Mouse (Mus musculus): ENCODE data around the gene Gm9044. TPM values are rescaled to one million over a fixed set of nuclear protein-coding genes. Genes with fewer than 3 reads are reported as not detected.
"Not testable (repeated sequence)": the region's sequence is repeated elsewhere in the genome, so short reads cannot be mapped to it uniquely, and the experiment has no call there.

Gm9044 gene
- polyA plus RNA-seq, 2 experiments, result not detected

DNA sequence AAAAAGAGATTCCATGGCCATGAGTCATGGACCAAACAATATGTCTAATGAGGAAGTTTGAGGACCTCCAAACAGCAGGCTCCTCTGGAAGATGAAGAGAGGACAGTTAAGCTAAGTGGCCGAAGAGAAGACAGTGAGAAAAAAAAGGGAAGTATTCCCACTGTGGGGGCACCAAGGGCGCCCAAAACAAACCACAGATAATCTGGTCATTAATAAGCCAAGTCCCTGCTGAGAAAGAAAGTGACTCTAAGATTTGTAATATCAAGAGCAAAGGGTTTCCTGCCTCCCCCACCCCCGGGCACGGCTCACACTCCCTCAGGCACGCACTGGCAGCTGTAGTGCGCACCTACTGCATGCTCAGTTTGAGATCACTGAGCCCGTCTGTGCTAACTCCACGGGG is 13.2 kb downstream of the Gm9044 start:
- no peaks in the 10 kb centered on the region for H3K27me3 ChIP-seq (ENCODE audit: control insufficient read depth, insufficient read depth, low read length)
- H3K36me3 ChIP-seq (replicated peaks; ENCODE audit: control insufficient read depth, insufficient read depth, low read depth), result no peaks in the 10 kb centered on the region
- no peaks in the 10 kb centered on the region for H3K4me1 ChIP-seq (replicated peaks; ENCODE audit: control insufficient read depth in 2 of 2, insufficient read depth in 2 of 2, low read length in 1 of 2)
- no peak overlapping the region for H3K9ac ChIP-seq (replicated peaks)
- TF ChIP-seq CTCF (IDR thresholded peaks at IDR 0.05; ENCODE audit: low read depth) (no peak), EP300 (IDR thresholded peaks at IDR 0.05; ENCODE audit: low read depth) (no peak)
- DNase-seq (ENCODE audit: low read depth in 3 of 3, low spot score in 3 of 3), result no peak
- no peak overlapping the region for H3K4me2 ChIP-seq (ENCODE audit: low read depth)
- H3K27ac ChIP-seq, result no peak overlapping the region
- ATAC-seq (ENCODE audit: insufficient read depth), result no peak
- H3K4me3 ChIP-seq (ENCODE audit: insufficient read depth in 1 of 2, low read depth in 2 of 2, low read length in 2 of 2), result no peak overlapping the region
- H3K9me3 ChIP-seq (ENCODE audit: control insufficient read depth, low read length), result no peaks in the 10 kb centered on the region
- 22% methylated on average over 8 of the region's 8 CpGs for WGBS (ENCODE audit: insufficient replicate concordance)

DNA sequence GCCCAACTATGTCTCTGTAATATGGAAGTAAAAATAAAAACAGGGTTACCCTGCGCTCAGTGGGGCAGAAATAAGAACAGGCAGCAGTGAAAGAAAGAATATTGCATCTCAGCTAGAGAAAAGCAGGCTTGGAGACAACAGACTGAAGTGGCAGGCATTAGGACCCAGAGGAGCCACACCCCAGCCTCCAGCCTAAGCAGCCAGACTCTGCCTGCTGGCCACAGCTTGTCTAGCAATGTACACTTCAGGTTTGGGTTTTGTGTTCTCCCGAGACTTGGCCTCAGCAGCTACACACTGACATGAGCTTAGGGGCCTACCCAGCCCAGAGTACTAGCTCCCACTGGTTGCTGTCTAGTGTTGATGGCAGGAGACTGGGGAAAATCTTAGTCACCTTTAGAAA is 30.1 kb downstream of the Gm9044 start:
- not testable (repeated sequence) for H3K4me1 ChIP-seq (replicated peaks; ENCODE audit: control insufficient read depth in 2 of 2, insufficient read depth in 2 of 2, low read length in 1 of 2); H3K27me3 ChIP-seq (ENCODE audit: control insufficient read depth, insufficient read depth, low read length); H3K9me3 ChIP-seq (ENCODE audit: control insufficient read depth, low read length); H3K4me2 ChIP-seq (ENCODE audit: low read depth); H3K27ac ChIP-seq; H3K36me3 ChIP-seq (replicated peaks; ENCODE audit: control insufficient read depth, insufficient read depth, low read depth); DNase-seq (ENCODE audit: low read depth in 3 of 3, low spot score in 3 of 3); ATAC-seq (ENCODE audit: insufficient read depth); H3K9ac ChIP-seq (replicated peaks); H3K4me3 ChIP-seq (ENCODE audit: insufficient read depth in 1 of 2, low read depth in 2 of 2, low read length in 2 of 2)
- WGBS (ENCODE audit: insufficient replicate concordance), result 21% methylated on average over 2 of the region's 2 CpGs

DNA sequence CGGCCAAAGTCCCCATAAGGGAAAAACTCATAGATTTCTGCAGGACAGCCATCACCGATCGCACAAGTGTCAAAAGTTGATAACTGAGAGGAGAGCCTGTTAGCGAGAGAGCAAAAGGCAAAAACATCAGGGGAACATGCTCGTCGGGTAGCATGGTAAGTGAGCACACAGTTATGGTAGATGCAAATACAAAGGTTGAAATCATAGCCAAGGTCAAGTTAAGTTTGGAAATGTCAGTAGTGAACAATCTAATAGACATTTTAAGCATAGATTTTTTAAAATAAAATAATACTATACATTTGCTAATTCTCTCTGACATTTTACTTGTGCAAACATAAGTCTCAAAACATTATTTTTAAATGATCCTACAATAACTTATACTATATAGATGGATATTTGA is 37.3 kb downstream of the Gm9044 start, which contains the start of gene Iltifb:
Gene Iltifb, minus strand, starts transcription at position 101 of the 400 bp plus-strand sequence.
- no peaks in the 10 kb centered on the region for H3K27me3 ChIP-seq (ENCODE audit: control insufficient read depth, insufficient read depth, low read length)
- H3K4me3 ChIP-seq (ENCODE audit: insufficient read depth in 1 of 2, low read depth in 2 of 2, low read length in 2 of 2), result no peak within 1 kb of the TSS
- H3K9ac ChIP-seq (replicated peaks), result no peak within 1 kb of the TSS
- ATAC-seq (ENCODE audit: insufficient read depth) (no peak), DNase-seq (ENCODE audit: low read depth in 3 of 3, low spot score in 3 of 3) (no peak)
- H3K9me3 ChIP-seq (ENCODE audit: control insufficient read depth, low read length), result no peaks in the 10 kb centered on the region
- no peaks in the 10 kb centered on the region for H3K4me1 ChIP-seq (replicated peaks; ENCODE audit: control insufficient read depth in 2 of 2, insufficient read depth in 2 of 2, low read length in 1 of 2)
- H3K27ac ChIP-seq, result no peak within 1 kb of the TSS
- no peaks in the 10 kb centered on the region for H3K36me3 ChIP-seq (replicated peaks; ENCODE audit: control insufficient read depth, insufficient read depth, low read depth)
- TF ChIP-seq EP300 (IDR thresholded peaks at IDR 0.05; ENCODE audit: low read depth) (no peak), CTCF (IDR thresholded peaks at IDR 0.05; ENCODE audit: low read depth) (no peak)
- WGBS (ENCODE audit: insufficient replicate concordance), result 79% methylated on average over 6 of the region's 6 CpGs
- no peak within 1 kb of the TSS for H3K4me2 ChIP-seq (ENCODE audit: low read depth)

DNA sequence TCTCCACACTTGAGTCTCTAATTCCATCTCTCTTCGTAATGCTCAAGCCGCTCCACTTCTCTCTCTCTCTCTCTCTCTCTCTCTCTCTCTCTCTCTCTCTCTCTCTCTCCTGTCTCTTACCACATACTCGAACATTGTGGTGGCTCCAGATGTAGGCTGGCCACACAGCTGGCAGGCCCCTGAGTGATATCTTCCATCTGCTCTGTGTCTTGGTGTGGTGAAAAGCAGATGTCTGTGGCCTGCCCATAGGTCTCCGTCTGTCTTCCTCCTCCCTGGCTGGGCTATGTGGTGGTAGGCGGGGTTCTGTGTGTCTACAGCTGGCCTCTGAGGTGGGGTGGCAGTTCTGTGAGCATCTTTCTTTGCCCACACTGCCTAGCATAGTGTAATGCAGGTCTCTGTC is 49.2 kb downstream of the Gm9044 start:
- H3K4me3 ChIP-seq (ENCODE audit: insufficient read depth in 1 of 2, low read depth in 2 of 2, low read length in 2 of 2); H3K4me2 ChIP-seq (ENCODE audit: low read depth); H3K27me3 ChIP-seq (ENCODE audit: control insufficient read depth, insufficient read depth, low read length); ATAC-seq (ENCODE audit: insufficient read depth); H3K36me3 ChIP-seq (replicated peaks; ENCODE audit: control insufficient read depth, insufficient read depth, low read depth); H3K9me3 ChIP-seq (ENCODE audit: control insufficient read depth, low read length); DNase-seq (ENCODE audit: low read depth in 3 of 3, low spot score in 3 of 3); H3K9ac ChIP-seq (replicated peaks); H3K27ac ChIP-seq; H3K4me1 ChIP-seq (replicated peaks; ENCODE audit: control insufficient read depth in 2 of 2, insufficient read depth in 2 of 2, low read length in 1 of 2): not testable (repeated sequence)
- WGBS (ENCODE audit: insufficient replicate concordance), result no CpG with 5 or more reads among the region's 5 CpGs

DNA sequence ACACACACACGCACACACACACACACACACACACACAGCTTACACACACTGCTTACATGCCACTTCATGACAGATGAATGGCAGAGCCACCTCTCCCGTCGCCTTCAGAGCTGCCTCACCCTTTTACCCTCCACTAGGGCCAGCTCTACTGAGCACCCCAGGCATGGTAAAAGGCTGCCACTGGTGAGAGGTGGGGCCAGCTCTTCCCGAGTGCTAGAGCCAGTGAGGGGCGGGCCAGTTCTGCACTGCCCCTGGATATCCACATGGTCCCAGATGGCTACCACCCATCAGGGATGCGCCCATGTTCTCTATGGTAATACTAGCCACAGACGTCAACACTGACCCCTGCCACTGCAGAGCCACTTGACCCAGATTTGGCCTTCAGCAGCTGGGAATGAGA is 49.6 kb downstream of the Gm9044 start:
- 61% methylated on average over 7 of the region's 7 CpGs for WGBS (ENCODE audit: insufficient replicate concordance)
- not testable (repeated sequence) for H3K9ac ChIP-seq (replicated peaks); H3K27me3 ChIP-seq (ENCODE audit: control insufficient read depth, insufficient read depth, low read length); H3K4me1 ChIP-seq (replicated peaks; ENCODE audit: control insufficient read depth in 2 of 2, insufficient read depth in 2 of 2, low read length in 1 of 2); ATAC-seq (ENCODE audit: insufficient read depth); H3K4me3 ChIP-seq (ENCODE audit: insufficient read depth in 1 of 2, low read depth in 2 of 2, low read length in 2 of 2); H3K9me3 ChIP-seq (ENCODE audit: control insufficient read depth, low read length); DNase-seq (ENCODE audit: low read depth in 3 of 3, low spot score in 3 of 3); H3K36me3 ChIP-seq (replicated peaks; ENCODE audit: control insufficient read depth, insufficient read depth, low read depth); H3K27ac ChIP-seq; H3K4me2 ChIP-seq (ENCODE audit: low read depth)

Other genes with a start within 250 kb of the Gm9044 start
- gene Mdm1, start 190.6 kb downstream of the Gm9044 start, polyA plus RNA-seq (2012; rRNA removed), result 5.6 and 6.8 TPM in 2 replicates
- 8.4 and 9.8 TPM in 2 replicates for gene Mdm1, start 190.6 kb downstream of the Gm9044 start, polyA plus RNA-seq (2014; fragmentation: Nextera tagmentation; extraction: Ambion mirVana)
- not detected in 2 replicates for gene Il22, start 127.5 kb downstream of the Gm9044 start, polyA plus RNA-seq (2012; rRNA removed)
- gene Il22, start 127.5 kb downstream of the Gm9044 start, polyA plus RNA-seq (2014; fragmentation: Nextera tagmentation; extraction: Ambion mirVana), result not detected in 2 replicates
- not detected in 2 replicates for gene Gm32717, start 91.6 kb downstream of the Gm9044 start, polyA plus RNA-seq (2012; rRNA removed)
- gene Gm32717, start 91.6 kb downstream of the Gm9044 start, polyA plus RNA-seq (2014; fragmentation: Nextera tagmentation; extraction: Ambion mirVana), result not detected in 2 replicates
- not detected in 2 replicates for gene Gm32802, start 73.7 kb downstream of the Gm9044 start, polyA plus RNA-seq (2012; rRNA removed)
- not detected in 2 replicates for gene Gm32802, start 73.7 kb downstream of the Gm9044 start, polyA plus RNA-seq (2014; fragmentation: Nextera tagmentation; extraction: Ambion mirVana)
- not detected in 2 replicates for gene Iltifb, start 37.4 kb downstream of the Gm9044 start, polyA plus RNA-seq (2012; rRNA removed)
- gene Iltifb, start 37.4 kb downstream of the Gm9044 start, polyA plus RNA-seq (2014; fragmentation: Nextera tagmentation; extraction: Ambion mirVana), result not detected in 2 replicates
- not detected in 2 replicates for gene Gm9040, start 5.4 kb downstream of the Gm9044 start, polyA plus RNA-seq (2012; rRNA removed)
- gene Gm9040, start 5.4 kb downstream of the Gm9044 start, polyA plus RNA-seq (2014; fragmentation: Nextera tagmentation; extraction: Ambion mirVana), result not detected in 2 replicates
- gene Gm9045, start 5.4 kb upstream of the Gm9044 start, polyA plus RNA-seq (2012; rRNA removed), result 0.01 TPM in 1 of 2 replicates, not detected in the other
- 0.05 TPM in 1 of 2 replicates, not detected in the other for gene Gm9045, start 5.4 kb upstream of the Gm9044 start, polyA plus RNA-seq (2014; fragmentation: Nextera tagmentation; extraction: Ambion mirVana)
- not detected in 2 replicates for gene Gm9046, start 10.8 kb upstream of the Gm9044 start, polyA plus RNA-seq (2012; rRNA removed)
- gene Gm9046, start 10.8 kb upstream of the Gm9044 start, polyA plus RNA-seq (2014; fragmentation: Nextera tagmentation; extraction: Ambion mirVana), result not detected in 2 replicates
- gene Gm9048, start 16.3 kb upstream of the Gm9044 start, polyA plus RNA-seq (2012; rRNA removed), result not detected in 2 replicates
- 0.18 TPM in 1 of 2 replicates, not detected in the other for gene Gm9048, start 16.3 kb upstream of the Gm9044 start, polyA plus RNA-seq (2014; fragmentation: Nextera tagmentation; extraction: Ambion mirVana)
- gene Gm9049, start 21.7 kb upstream of the Gm9044 start, polyA plus RNA-seq (2012; rRNA removed), result 0.01 TPM in 1 of 2 replicates, not detected in the other
- gene Gm9049, start 21.7 kb upstream of the Gm9044 start, polyA plus RNA-seq (2014; fragmentation: Nextera tagmentation; extraction: Ambion mirVana), result 0.05 TPM in 1 of 2 replicates, not detected in the other
- gene Ifng, start 108.6 kb upstream of the Gm9044 start, polyA plus RNA-seq (2012; rRNA removed), result not detected in 2 replicates
- not detected in 2 replicates for gene Ifng, start 108.6 kb upstream of the Gm9044 start, polyA plus RNA-seq (2014; fragmentation: Nextera tagmentation; extraction: Ambion mirVana)

Data from liver, embryonic 14.5 days (tissue).